Mouse (Mus musculus): ENCODE measurements around the gene Sctr. TPM values are rescaled to one million over a fixed set of nuclear protein-coding genes. Genes with fewer than 3 reads are reported as not detected.

Sctr gene
- polyA plus RNA-seq, 1 experiment from 2014 or later, result 0.61 TPM

Other genes starting within 250 kb of the Sctr start
- gene Ptpn4, start 169.3 kb upstream of the Sctr start, polyA plus RNA-seq (2015; fragmentation: Nextera tagmentation; extraction: Ambion mirVana), result 8.3 and 18.8 TPM in 2 replicates
- 6.9 and 7.2 TPM in 2 replicates for gene Tmem177, start 93.7 kb upstream of the Sctr start, polyA plus RNA-seq (2015; fragmentation: Nextera tagmentation; extraction: Ambion mirVana)
- gene Cfap221, start 9.7 kb upstream of the Sctr start, polyA plus RNA-seq (2015; fragmentation: Nextera tagmentation; extraction: Ambion mirVana), result 0.32 TPM in 1 of 2 replicates, not detected in the other
- gene Tmem37, start 67.2 kb downstream of the Sctr start, polyA plus RNA-seq (2015; fragmentation: Nextera tagmentation; extraction: Ambion mirVana), result 7.7 and 9.8 TPM in 2 replicates
- gene Dbi, start 114.2 kb downstream of the Sctr start, polyA plus RNA-seq (2015; fragmentation: Nextera tagmentation; extraction: Ambion mirVana), result 2,051 and 2,328 TPM in 2 replicates
- 17.6 and 20.9 TPM in 2 replicates for gene 3110009E18Rik, start 114.3 kb downstream of the Sctr start, polyA plus RNA-seq (2015; fragmentation: Nextera tagmentation; extraction: Ambion mirVana)

All from neural tube, embryonic 13.5 days (tissue).